In the genomic region with DNA sequence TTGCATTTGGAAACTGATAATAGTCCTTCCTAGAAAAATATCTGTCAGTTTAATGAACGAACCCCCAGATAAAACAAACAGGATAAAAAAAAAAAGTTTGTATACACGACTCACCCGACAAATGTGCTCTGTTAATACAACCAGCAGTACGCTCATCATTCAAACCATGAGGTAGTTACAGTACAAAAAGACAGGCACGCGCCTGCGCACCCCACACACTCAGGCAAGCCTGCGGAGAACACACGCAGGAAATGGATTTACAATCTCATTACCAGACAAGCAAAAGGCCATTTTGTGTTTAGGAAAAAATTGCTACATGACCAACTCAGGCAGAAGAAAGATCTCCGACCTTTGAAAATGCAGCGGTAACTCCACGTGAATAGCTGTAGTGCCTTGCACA, we compare ENCODE assay signal across 22 mouse cellular contexts.
DNase-seq lines count a peak whose midpoint lies in the region; ATAC-seq and TF ChIP-seq lines count a peak whose summit lies in the region.
"Had no signal": no experiment of that assay in that cellular context is flagged by ENCODE, and none has a peak within 500 bp of the region (broad histone marks: within the 10 kb centered on the region; RNA-seq: fewer than 3 reads in every experiment).

No protein-coding gene starts in this region.

- 39% methylated on average over 12 of the region's 12 CpGs for WGBS in intestine, embryonic 14.5 days
- 64% methylated on average over 12 of the region's 12 CpGs for WGBS in intestine, postnatal 0 days
- WGBS in lung, postnatal 0 days = 43% methylated on average over 12 of the region's 12 CpGs

- ATAC-seq in intestine, embryonic 14.5 days (replicated peaks; ENCODE audit: low FRiP score, low TSS enrichment, low read depth) = no peak
- ATAC-seq in intestine, postnatal 0 days = no peak
- peak; percentile 56 for ATAC-seq in lung, postnatal 0 days
- ATAC-seq: forebrain, postnatal 0 days; inflammation-experienced regulatory T-cells, adult 6 months had no signal

- TF ChIP-seq CTCF in intestine, postnatal 0 days (IDR thresholded peaks at IDR 0.05; ENCODE audit: low read depth) = no peak
- TF ChIP-seq CTCF in lung, postnatal 0 days (IDR thresholded peaks at IDR 0.05) = no peak

- H3K9me3 ChIP-seq in intestine, embryonic 14.5 days (ENCODE audit: control insufficient read depth, low read length) = no peaks in the 10 kb centered on the region
- no peaks in the 10 kb centered on the region for H3K9me3 ChIP-seq in intestine, postnatal 0 days (ENCODE audit: control insufficient read depth)
- H3K9me3 ChIP-seq in lung, postnatal 0 days (ENCODE audit: low read length) = no peaks in the 10 kb centered on the region
- H3K9me3 ChIP-seq: forebrain, embryonic 10.5 days; midbrain, embryonic 12.5 days had no signal

- H3K27ac ChIP-seq in intestine, embryonic 14.5 days (ENCODE audit: low read depth) = peak overlapping the region; percentile 66
- no peak overlapping the region for H3K27ac ChIP-seq in intestine, postnatal 0 days (ENCODE audit: low read depth, low read length)
- no peak overlapping the region for H3K27ac ChIP-seq in lung, postnatal 0 days (ENCODE audit: low read length)
- H3K27ac ChIP-seq: forebrain, embryonic 10.5 days; layer of hippocampus, adult 2 months; macrophage; midbrain, embryonic 12.5 days had no signal

- H3K9ac ChIP-seq in intestine, embryonic 14.5 days (ENCODE audit: low read length) = no peak overlapping the region
- H3K9ac ChIP-seq in intestine, postnatal 0 days (ENCODE audit: low read depth, low read length) = no peak overlapping the region
- no peak overlapping the region for H3K9ac ChIP-seq in lung, postnatal 0 days (replicated peaks; ENCODE audit: low read depth)
- H3K9ac ChIP-seq: forebrain, postnatal 0 days; midbrain, embryonic 12.5 days had no signal

- H3K4me1 ChIP-seq in intestine, embryonic 14.5 days (replicated peaks; ENCODE audit: control insufficient read depth, insufficient read depth, low read length) = peaks cover 27% of the 10 kb centered on the region
- H3K4me1 ChIP-seq in intestine, postnatal 0 days (replicated peaks; ENCODE audit: control insufficient read depth, insufficient read depth, low read length) = peaks cover 12% of the 10 kb centered on the region
- H3K4me1 ChIP-seq in lung, postnatal 0 days (ENCODE audit: insufficient read depth, low read depth, low read length) = no peaks in the 10 kb centered on the region; the same call in 1 of the 2 replicates

- H3K27me3 ChIP-seq in intestine, embryonic 14.5 days (replicated peaks; ENCODE audit: control insufficient read depth, insufficient read depth, low read length) = no peaks in the 10 kb centered on the region
- no peaks in the 10 kb centered on the region for H3K27me3 ChIP-seq in intestine, postnatal 0 days (replicated peaks; ENCODE audit: control insufficient read depth, insufficient read depth, low read length)
- H3K27me3 ChIP-seq in lung, postnatal 0 days (replicated peaks; ENCODE audit: insufficient read depth, low read length) = no peaks in the 10 kb centered on the region
- H3K27me3 ChIP-seq: midbrain, embryonic 12.5 days had no signal

- H3K4me2 ChIP-seq in intestine, embryonic 14.5 days (ENCODE audit: low read length) = no peak overlapping the region
- H3K4me2 ChIP-seq in intestine, postnatal 0 days (replicated peaks; ENCODE audit: low read depth) = no peak overlapping the region
- H3K4me2 ChIP-seq in lung, postnatal 0 days (replicated peaks; ENCODE audit: low read depth, low read length) = no peak overlapping the region
- H3K4me2 ChIP-seq: midbrain, embryonic 12.5 days had no signal

- peaks cover 18% of the 10 kb centered on the region for H3K36me3 ChIP-seq in intestine, embryonic 14.5 days (ENCODE audit: control insufficient read depth, insufficient read depth, low read length)
- H3K36me3 ChIP-seq in intestine, postnatal 0 days (ENCODE audit: control insufficient read depth, insufficient read depth) = no peaks in the 10 kb centered on the region
- peaks cover 11% of the 10 kb centered on the region; the same call in 1 of the 2 replicates for H3K36me3 ChIP-seq in lung, postnatal 0 days (ENCODE audit: insufficient read depth, low read length)
- H3K36me3 ChIP-seq: forebrain, embryonic 10.5 days; midbrain, embryonic 12.5 days had no signal

- H3K4me3 ChIP-seq in intestine, embryonic 14.5 days (ENCODE audit: low read depth, low read length) = no peak overlapping the region
- no peak overlapping the region for H3K4me3 ChIP-seq in intestine, postnatal 0 days (ENCODE audit: low read depth, low read length)
- no peak overlapping the region for H3K4me3 ChIP-seq in lung, postnatal 0 days (ENCODE audit: low read depth, low read length)
- H3K4me3 ChIP-seq: forebrain, embryonic 10.5 days; layer of hippocampus, adult 2 months; midbrain, embryonic 12.5 days; myocyte had no signal

- TF ChIP-seq EP300 in lung, postnatal 0 days (IDR thresholded peaks at IDR 0.05) = peak; percentile 42

- DNase-seq in intestine, embryonic 14.5 days (ENCODE audit: low spot score) = no peak
- DNase-seq in lung, postnatal 0 days (ENCODE audit: low spot score) = peak; percentile 65
- DNase-seq in lung, postnatal 14 days = no peak
- peak; percentile 70 for DNase-seq in lung, postnatal 10 days
- no peak for DNase-seq in ovary, adult 18-20 months (ENCODE audit: low spot score)
- DNase-seq in urinary bladder, postnatal 4 days (ENCODE audit: low spot score in 2 of 2) = no peak
- DNase-seq: adrenal gland, adult 2 months; cerebellum, adult 2 months; forebrain, postnatal 0 days; kidney, postnatal 10 days; layer of hippocampus, postnatal 36 days; liver; right cerebral cortex, postnatal 14 days; spleen, adult 18-20 months; thymus, adult 2 months had no signal

Comparison
In these comparisons a context has a peak if more than half of its experiments do, and no peak if none do; other contexts are left out.
1. DNase-seq: peak in lung, postnatal 0 days (single experiment) and lung, postnatal 10 days (single experiment); none in intestine, embryonic 14.5 days (single experiment), lung, postnatal 14 days (single experiment), ovary, adult 18-20 months (single experiment) and urinary bladder, postnatal 4 days (0 of 2).